Mouse (Mus musculus): Measurements from ENCODE around the gene Ppil2.

- TF ChIP-seq CTCF (IDR thresholded peaks at IDR 0.05; ENCODE audit: control insufficient read depth, insufficient read depth, insufficient read length): no peak
- TF ChIP-seq MAX (IDR thresholded peaks at IDR 0.05): no peak
- no peak for TF ChIP-seq MYOD1 (IDR thresholded peaks at IDR 0.05; ENCODE audit: control insufficient read depth, insufficient read length, low read depth)
- no peak for TF ChIP-seq MYOG (IDR thresholded peaks at IDR 0.05; ENCODE audit: control insufficient read depth, extremely low read depth, insufficient read length)
Measured at GRCm38 (mm10) chr16:17052087-17052486, 59.0 kb downstream of the Ppil2 start.
